Mouse (Mus musculus) adrenal gland, adult 8-10 months (tissue): Measurements from ENCODE around the gene Sat2. TPM values are rescaled to one million over a fixed set of nuclear protein-coding genes. Genes with fewer than 3 reads are reported as not detected.

ENCODE experiments used
- DNase-seq: peaks from one replicate; pipeline ENCODE4 v3.0.0; 2022
- total RNA-seq, 4 experiments: library from RNA; stranded (reverse); gene quantifications; 2 replicates each; pipeline ENCODE4 v1.2.4; 2022

Sat2 gene
- total RNA-seq, 4 experiments from 2014 or later = 7.3 to 17.8 (median 12.8) TPM

DNA sequence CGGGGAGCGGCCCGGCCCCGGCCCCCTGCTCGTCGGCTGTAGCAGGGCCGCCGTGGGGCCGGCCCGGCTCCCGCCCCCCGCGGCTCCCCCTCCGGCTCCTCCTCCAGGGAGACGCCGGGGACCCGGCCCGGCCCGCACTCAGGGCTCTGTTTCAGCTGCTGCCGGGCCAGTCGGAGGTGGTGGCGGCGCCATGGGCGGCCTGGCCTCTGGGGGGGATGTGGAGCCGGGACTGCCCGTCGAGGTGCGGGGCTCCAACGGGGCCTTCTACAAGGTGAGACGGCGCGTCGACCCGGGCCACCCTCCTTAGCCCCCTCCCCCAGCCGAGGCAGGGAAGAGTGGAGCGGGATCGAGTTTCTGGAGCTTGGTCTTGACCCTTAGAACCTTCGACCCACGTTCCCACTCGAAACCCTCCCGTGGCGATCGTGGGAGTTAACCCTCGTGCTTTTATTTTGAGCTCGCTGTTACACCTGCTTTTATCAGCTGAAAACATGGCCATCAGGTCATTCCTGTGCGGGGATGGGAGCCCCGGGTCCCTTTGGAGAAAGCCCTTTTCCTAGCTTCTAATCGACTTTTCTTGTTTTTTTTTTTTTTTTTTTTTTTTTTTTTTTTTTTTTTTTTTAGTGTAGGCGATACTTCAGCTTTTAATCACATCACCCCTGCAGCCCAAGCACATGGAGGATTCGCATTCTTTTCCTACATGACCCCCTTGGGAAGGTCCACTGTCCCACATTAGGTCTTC is 11.5 kb downstream of the Sat2 start:
- peak; percentile 56 for DNase-seq

DNA sequence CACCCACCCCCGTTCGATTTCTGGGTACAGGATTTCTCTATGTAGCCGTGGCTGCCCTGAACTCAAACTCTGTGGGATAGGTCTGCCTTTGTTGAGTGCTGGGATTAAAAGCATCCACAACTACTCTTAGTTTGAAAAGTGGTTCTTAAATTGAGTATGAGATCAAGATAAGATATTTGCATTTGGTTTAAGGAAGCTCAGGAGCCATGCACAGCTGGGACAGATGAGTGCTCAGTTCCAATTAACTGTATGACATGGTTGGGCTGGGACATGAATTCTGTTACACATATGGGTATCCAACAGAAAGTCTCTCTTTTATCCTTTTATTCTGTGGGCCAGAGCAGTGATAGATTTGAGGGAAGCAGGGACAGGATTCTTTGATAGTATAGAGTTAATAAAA is 13.6 kb downstream of the Sat2 start:
- no peak for DNase-seq

- DNase-seq = no peak
Observed at GRCm38 (mm10) chr11:69645860-69646259, 24.0 kb downstream of the Sat2 start.

DNA sequence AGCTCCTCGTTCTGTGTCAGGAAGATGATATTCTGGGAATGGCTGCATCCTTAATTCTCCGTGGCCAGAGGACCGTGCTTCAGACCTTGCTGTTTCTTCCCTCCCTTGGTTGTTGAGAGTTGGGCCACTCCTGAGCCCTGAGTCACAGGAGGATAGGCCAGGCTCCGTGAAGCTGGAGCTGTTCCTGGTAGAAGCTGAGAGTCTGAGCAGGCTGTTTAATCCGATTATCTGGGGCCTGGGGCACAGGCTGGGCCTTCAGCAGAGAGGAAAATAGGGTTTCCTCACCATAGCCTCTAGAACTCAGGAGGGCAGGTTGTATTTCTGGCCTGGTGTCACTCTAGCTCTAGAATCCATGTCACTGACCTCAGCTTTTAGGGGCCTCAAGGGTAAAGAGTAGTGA is 31.6 kb downstream of the Sat2 start:
- DNase-seq = no peak

DNA sequence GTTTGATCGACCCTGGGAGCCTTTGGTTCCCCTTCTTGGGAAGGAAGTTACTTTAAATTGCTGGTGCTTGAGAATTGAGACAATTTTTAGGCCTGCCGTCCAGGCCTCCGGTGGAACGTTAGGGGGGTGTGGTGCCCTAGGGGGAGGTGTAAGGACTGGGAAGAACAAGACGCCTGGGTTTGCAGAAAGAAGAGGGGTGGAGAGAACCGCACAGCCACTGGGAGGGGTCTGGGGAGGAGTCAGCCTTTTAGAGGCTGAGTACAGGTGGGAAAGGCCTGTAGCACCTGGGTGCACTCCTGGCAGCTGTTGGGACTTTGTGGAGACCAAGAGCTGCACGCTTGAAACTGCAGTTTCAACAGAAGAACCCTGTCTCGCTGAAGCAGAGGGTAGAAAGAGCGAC is 32.9 kb downstream of the Sat2 start:
- no peak for DNase-seq

DNA sequence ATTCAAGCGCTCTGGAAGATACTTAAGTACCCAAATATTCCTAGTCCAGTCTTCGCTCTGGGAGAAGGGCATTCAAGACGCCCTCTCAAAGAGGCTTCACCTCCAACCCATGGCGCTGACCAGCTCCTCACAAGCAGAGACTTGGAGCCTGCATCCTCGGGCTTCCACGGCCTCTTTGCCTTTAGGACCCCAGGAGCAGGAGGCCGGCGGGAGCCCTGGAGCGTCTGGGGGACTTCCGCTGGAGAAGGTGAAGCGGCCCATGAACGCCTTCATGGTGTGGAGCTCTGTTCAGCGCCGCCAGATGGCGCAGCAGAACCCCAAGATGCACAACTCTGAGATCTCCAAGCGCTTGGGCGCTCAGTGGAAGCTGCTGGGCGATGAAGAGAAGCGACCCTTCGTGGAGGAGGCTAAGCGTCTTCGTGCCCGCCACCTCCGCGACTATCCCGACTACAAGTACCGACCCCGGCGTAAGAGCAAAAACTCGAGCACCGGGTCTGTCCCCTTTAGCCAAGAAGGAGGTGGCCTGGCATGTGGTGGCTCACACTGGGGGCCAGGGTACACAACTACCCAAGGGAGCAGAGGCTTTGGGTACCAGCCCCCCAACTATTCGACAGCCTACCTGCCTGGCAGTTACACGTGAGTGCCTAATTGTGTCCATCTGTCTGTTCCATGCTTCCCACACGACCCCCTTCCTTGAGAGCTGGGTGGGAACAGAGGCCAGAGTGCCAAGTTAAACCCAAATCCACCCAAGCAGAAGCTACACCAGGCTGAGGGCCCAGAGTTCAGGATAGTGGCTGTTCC is 33.6 kb downstream of the Sat2 start, which contains the start of gene Sox15:
Sox15 (plus strand) TSS at position 51 of the 801 bp plus-strand sequence.
- no peak for DNase-seq

GRCm38 (mm10) chr11:69656065-69656455 is 34.2 kb downstream of the Sat2 start:
- DNase-seq = no peak

GRCm38 (mm10) chr11:69656617-69657461 is 35.0 kb downstream of the Sat2 start:
- no peak for DNase-seq

DNA sequence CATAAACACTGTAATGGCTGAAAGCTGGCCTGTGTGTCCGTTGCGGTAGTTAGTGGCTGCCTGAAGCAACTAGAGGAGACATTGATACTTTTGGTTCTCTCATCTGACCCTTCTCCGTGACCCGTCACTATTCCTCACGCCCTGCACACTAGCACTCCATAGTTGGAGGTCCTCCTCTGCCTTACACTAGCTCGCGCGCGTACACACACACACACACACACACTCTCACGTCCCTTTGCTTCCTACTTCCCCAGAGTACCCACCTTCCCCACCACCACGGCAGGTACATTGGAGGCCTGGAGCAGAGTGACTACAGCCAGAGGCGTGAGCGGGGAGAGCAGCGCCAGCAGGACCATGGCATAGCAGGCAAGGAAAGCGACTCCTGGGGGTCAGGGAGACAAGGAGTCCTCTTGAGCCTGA is 35.6 kb downstream of the Sat2 start:
- DNase-seq = no peak

GRCm38 (mm10) chr11:69661221-69661881 is 39.5 kb downstream of the Sat2 start:
- DNase-seq = peak; percentile 72

- peak; percentile 96 for DNase-seq
Observed at GRCm38 (mm10) chr11:69662213-69662966, 40.6 kb downstream of the Sat2 start, which contains the start of gene Mpdu1. Gene Mpdu1, minus strand, starts transcription at chr11:69662642.

DNA sequence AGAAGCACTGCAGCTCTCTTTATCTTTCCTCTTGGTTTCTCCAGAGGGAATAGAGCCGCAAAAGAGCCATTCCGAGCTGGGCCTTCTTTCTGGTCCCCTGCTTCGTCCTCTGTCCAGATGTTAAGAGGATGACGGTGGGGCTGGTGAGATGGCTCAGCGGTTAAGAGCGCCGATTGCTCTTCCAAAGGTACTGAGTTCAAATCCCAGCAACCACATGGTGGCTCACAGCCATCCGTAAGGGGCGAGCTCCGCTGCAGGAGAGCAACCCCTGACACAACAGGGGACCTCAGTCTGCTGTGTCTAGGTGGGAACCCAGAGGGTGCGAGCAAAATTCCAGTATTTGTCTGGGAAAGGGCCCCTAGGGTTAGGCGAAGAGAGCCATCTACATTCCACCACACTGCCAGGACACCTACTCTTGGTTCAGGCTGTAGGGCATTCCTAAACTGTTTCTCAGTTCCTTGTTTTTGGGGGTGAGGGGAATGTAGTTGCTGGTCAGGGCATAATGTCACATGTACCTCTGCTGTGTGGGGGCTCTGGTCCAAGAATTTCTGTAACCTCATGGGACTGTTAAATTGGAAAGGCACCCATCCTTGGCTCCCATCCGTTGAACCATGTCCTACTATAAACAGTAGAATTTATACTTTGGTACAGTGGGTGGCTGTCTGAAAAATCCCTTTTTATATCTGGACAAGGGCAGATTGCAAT is 41.3 kb downstream of the Sat2 start:
- DNase-seq = no peak

GRCm38 (mm10) chr11:69663795-69664194 is 42.0 kb downstream of the Sat2 start:
- peak; percentile 73 for DNase-seq

DNA sequence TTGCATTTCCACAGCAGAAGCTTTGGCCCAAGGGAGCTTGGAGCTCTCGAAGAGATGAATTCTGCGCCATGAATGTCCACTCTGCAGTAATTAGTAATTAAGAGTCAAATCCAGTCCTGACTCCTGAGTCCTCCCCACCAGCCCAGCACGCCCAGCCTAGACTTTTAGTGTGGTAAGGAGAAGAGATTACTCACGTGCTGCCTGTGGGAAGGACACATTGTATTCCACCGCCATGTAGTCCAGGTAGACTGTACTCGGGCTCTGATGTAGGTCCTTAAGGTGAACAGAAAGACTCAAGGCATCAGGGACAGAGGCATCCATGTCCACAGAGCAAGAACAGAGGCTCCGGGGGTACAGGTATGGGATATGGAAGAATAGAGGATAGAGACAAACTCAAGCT is 43.0 kb downstream of the Sat2 start:
- DNase-seq = no peak

DNA sequence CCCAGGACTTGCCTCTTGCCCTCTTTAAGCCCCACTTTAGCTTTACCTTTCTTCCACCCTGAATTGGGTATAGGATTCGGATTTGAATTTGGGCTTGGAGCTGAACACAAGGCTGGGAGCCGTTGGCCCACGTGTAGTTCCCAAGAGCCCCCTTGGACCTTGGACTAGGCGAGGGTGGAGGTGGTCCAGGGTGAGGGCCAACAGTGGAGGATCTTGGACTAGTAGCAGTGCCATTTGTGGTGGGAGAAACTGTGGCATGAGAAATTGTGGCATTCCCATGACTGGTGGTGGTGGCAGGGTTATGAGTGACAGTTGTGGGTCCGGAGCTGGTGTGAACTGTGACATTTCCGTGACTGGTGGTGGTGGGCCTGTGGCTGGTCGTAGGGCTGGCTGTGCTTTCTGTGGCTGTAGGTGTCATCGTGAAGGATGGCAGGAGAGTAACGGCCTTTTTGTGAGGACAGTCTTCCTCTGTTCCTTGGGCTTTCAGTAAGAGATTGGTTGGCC is 43.7 kb downstream of the Sat2 start:
- DNase-seq = no peak

GRCm38 (mm10) chr11:69665961-69666664 is 44.3 kb downstream of the Sat2 start, which contains the start of gene Cd68:
Gene Cd68, minus strand, starts transcription at chr11:69666153.
- no peak for DNase-seq

- DNase-seq = no peak
Observed at GRCm38 (mm10) chr11:69666665-69667005, 44.8 kb downstream of the Sat2 start.

DNA sequence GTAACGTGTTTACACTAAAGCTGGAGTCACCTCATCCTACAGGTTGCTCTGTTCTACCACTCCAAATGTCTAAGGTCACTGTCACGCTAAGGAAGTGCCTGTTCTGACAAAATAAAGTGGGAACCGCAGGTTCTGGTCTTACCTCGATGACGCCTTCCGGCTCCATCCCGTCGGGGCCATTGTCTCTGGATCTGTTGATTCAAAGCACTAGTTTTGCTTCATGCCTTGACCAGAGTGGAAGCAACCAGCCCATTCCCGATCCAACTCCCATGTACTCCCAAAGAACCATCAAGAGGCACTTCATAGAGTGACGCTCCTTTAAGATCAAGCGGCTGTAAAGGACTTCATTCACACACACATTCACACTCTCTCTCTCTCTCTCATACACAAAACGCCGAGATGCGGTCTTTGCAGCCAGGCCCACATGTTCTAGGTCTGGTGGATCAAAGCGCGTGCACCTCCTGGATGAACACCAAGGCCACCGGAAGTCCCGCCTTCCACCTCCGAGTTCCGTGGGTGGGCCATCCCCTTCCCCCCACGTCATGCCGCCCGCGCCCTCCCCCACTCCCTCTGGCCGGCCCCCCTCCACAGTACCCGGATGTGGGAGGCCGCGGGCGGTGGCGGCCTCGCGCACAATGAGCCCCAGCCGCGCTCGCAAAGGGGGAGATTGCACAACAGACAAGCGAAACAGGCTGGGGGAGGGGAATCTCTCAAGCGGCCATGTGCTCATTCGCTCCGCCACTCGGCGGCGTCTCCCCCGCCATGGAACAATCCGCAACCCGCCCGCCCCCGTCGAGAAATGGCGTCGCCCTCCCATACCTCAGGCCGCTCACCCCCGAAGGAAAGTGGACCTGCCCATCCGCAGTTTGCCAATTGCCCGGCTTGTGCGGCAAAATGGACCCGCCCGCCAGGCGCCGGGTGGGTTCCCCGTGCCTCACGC is 49.2 kb downstream of the Sat2 start:
- peak; percentile 92 for DNase-seq

DNA sequence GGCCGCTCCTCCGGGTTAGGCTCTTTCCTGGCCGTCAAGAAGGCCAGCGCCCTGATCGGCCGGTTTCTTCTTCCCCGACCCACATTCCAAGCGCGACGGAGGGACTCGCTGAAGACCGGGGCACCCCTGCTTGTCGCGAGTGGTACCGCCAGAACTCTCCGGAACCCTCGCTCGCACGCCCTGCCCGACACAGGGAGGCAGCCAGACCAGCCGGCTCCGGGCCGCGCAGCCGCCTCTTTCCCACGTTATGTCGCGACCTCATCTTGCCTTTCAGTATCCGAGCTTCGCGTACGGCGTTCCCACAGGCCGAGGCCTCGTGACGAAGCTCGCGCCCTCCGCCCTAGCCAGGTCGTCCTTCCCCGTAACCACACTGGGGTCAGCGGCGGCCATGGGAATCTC is 49.9 kb downstream of the Sat2 start:
- no peak for DNase-seq
